Mouse (Mus musculus): Measurements from ENCODE around the gene Abraxas2. TPM values are rescaled to one million over a fixed set of nuclear protein-coding genes. Genes with fewer than 3 reads are reported as not detected.

Gene Abraxas2
- polyA plus RNA-seq, 1 experiment from 2014 or later, result 36.2 TPM

GRCm38 (mm10) chr7:132820692-132821091 lies 38.3 kb upstream of the Abraxas2 start:
- H3K27me3 ChIP-seq (ENCODE audit: low read depth, poor library complexity, severe bottlenecking), result no peaks in the 10 kb centered on the region
- H3K27ac ChIP-seq (replicated peaks), result no peak overlapping the region
- no peak overlapping the region for H3K4me3 ChIP-seq
- DNase-seq (ENCODE audit: low spot score), result no peak
- no peaks in the 10 kb centered on the region for H3K9me3 ChIP-seq (replicated peaks)
- H3K4me1 ChIP-seq, result peaks cover 22% of the 10 kb centered on the region
- H3K36me3 ChIP-seq, result peaks cover 26% of the 10 kb centered on the region
- 89% methylated on average over 3 of the region's 3 CpGs for WGBS

DNA sequence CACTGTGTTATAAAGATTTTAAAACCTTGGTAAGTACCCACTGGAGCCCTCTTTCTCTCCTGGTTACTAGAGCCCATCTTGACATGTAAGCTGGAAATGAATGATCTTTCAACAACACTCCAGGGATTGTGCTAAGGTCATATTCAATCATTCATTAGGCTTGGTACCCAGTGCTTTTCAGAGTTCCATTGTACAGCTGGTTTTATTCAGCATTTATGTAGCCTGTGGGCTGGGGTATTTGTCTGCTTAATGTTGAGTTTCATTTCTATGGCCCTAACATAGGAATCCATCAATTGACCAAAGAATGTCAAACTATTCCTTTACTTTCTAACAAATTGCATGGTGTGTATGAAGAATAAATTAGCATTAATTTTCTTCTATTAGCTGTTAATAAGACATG lies 35.2 kb upstream of the Abraxas2 start:
- no peaks in the 10 kb centered on the region for H3K9me3 ChIP-seq (replicated peaks)
- H3K4me1 ChIP-seq, result peaks cover 9% of the 10 kb centered on the region; the same call in 1 of the 2 replicates
- DNase-seq (ENCODE audit: low spot score), result no peak
- no peak overlapping the region for H3K4me3 ChIP-seq
- H3K27ac ChIP-seq (replicated peaks), result no peak overlapping the region
- peaks cover 49% of the 10 kb centered on the region for H3K36me3 ChIP-seq
- no peaks in the 10 kb centered on the region for H3K27me3 ChIP-seq (ENCODE audit: low read depth, poor library complexity, severe bottlenecking)

GRCm38 (mm10) chr7:132824346-132825022 lies 34.5 kb upstream of the Abraxas2 start:
- no peaks in the 10 kb centered on the region for H3K9me3 ChIP-seq (replicated peaks)
- peaks cover 52% of the 10 kb centered on the region for H3K36me3 ChIP-seq
- H3K27me3 ChIP-seq (ENCODE audit: low read depth, poor library complexity, severe bottlenecking), result no peaks in the 10 kb centered on the region
- peaks cover 9% of the 10 kb centered on the region; the same call in 1 of the 2 replicates for H3K4me1 ChIP-seq
- WGBS, result 30% methylated on average over 1 of the region's 1 CpGs
- H3K4me3 ChIP-seq, result no peak overlapping the region
- DNase-seq (ENCODE audit: low spot score), result no peak
- H3K27ac ChIP-seq (replicated peaks), result no peak overlapping the region

DNA sequence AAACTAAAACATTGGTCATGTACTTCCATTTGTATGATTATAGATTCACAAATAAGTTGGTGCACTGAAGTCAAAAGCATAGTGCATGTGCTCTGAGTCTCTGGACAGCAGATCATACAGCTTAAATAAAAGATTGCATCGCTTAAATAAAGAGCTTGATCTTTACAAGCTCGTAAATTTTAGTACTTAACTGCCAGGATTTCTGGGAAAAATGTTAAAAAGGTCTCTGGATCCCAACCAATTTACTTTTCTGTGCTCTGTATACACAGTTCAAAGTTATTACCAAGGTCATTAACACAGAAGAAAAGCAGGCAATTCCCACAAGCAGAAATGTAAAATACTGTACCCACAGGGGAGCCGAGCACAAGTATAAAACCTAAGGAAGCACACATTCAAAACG lies 28.1 kb upstream of the Abraxas2 start:
- WGBS, result 91% methylated on average over 4 of the region's 4 CpGs
- DNase-seq (ENCODE audit: low spot score), result no peak
- Histone ChIP-seq H3K4me1 (no peaks in the 10 kb centered on the region), H3K9me3 (replicated peaks) (no peaks in the 10 kb centered on the region), H3K36me3 (peaks cover 63% of the 10 kb centered on the region), H3K27me3 (ENCODE audit: low read depth, poor library complexity, severe bottlenecking) (no peaks in the 10 kb centered on the region), H3K27ac (replicated peaks) (no peak overlapping the region), H3K4me3 (no peak overlapping the region)

- H3K27me3 ChIP-seq (ENCODE audit: low read depth, poor library complexity, severe bottlenecking), result no peaks in the 10 kb centered on the region
- 79% methylated on average over 5 of the region's 5 CpGs for WGBS
- no peaks in the 10 kb centered on the region for H3K9me3 ChIP-seq (replicated peaks)
- no peak for DNase-seq (ENCODE audit: low spot score)
- H3K36me3 ChIP-seq, result peaks cover 53% of the 10 kb centered on the region
- no peaks in the 10 kb centered on the region for H3K4me1 ChIP-seq
- H3K27ac ChIP-seq (replicated peaks), result no peak overlapping the region
- H3K4me3 ChIP-seq, result no peak overlapping the region
Measured at GRCm38 (mm10) chr7:132841287-132841686, 17.7 kb upstream of the Abraxas2 start.

GRCm38 (mm10) chr7:132842455-132842854 lies 16.6 kb upstream of the Abraxas2 start:
- Histone ChIP-seq H3K9me3 (replicated peaks) (no peaks in the 10 kb centered on the region), H3K27ac (replicated peaks) (no peak overlapping the region), H3K4me3 (no peak overlapping the region), H3K36me3 (peaks cover 58% of the 10 kb centered on the region), H3K4me1 (no peaks in the 10 kb centered on the region), H3K27me3 (ENCODE audit: low read depth, poor library complexity, severe bottlenecking) (no peaks in the 10 kb centered on the region)
- WGBS, result 97% methylated on average over 1 of the region's 1 CpGs
- DNase-seq (ENCODE audit: low spot score), result no peak

GRCm38 (mm10) chr7:132843152-132843551 lies 15.9 kb upstream of the Abraxas2 start:
- no peaks in the 10 kb centered on the region for H3K27me3 ChIP-seq (ENCODE audit: low read depth, poor library complexity, severe bottlenecking)
- no peaks in the 10 kb centered on the region for H3K9me3 ChIP-seq (replicated peaks)
- H3K27ac ChIP-seq (replicated peaks), result no peak overlapping the region
- no peak overlapping the region for H3K4me3 ChIP-seq
- DNase-seq (ENCODE audit: low spot score), result no peak
- no peaks in the 10 kb centered on the region for H3K4me1 ChIP-seq
- 93% methylated on average over 3 of the region's 3 CpGs for WGBS
- peaks cover 65% of the 10 kb centered on the region for H3K36me3 ChIP-seq

- H3K9me3 ChIP-seq (replicated peaks), result no peaks in the 10 kb centered on the region
- peak within 1 kb of the TSS; percentile 75 for H3K4me3 ChIP-seq
- H3K36me3 ChIP-seq, result peaks cover 34% of the 10 kb centered on the region
- H3K27ac ChIP-seq (replicated peaks), result peak within 1 kb of the TSS; percentile 97
- no peaks in the 10 kb centered on the region for H3K27me3 ChIP-seq (ENCODE audit: low read depth, poor library complexity, severe bottlenecking)
- under 1% methylated on average over 37 of the region's 37 CpGs for WGBS
- peaks cover 18% of the 10 kb centered on the region for H3K4me1 ChIP-seq
- DNase-seq (ENCODE audit: low spot score), result peak; percentile 90
Measured at GRCm38 (mm10) chr7:132852173-132852844, 6.7 kb upstream of the Abraxas2 start, which contains the start of gene Eef1akmt2. Gene Eef1akmt2 (minus strand): TSS chr7:132852673.

GRCm38 (mm10) chr7:132853361-132853760 lies 5.7 kb upstream of the Abraxas2 start:
- no peaks in the 10 kb centered on the region for H3K9me3 ChIP-seq (replicated peaks)
- H3K4me1 ChIP-seq, result peaks cover 18% of the 10 kb centered on the region
- H3K4me3 ChIP-seq, result no peak overlapping the region
- no peak overlapping the region for H3K27ac ChIP-seq (replicated peaks)
- WGBS, result 92% methylated on average over 6 of the region's 6 CpGs
- H3K27me3 ChIP-seq (ENCODE audit: low read depth, poor library complexity, severe bottlenecking), result no peaks in the 10 kb centered on the region
- DNase-seq (ENCODE audit: low spot score), result no peak
- H3K36me3 ChIP-seq, result peaks cover 23% of the 10 kb centered on the region

DNA sequence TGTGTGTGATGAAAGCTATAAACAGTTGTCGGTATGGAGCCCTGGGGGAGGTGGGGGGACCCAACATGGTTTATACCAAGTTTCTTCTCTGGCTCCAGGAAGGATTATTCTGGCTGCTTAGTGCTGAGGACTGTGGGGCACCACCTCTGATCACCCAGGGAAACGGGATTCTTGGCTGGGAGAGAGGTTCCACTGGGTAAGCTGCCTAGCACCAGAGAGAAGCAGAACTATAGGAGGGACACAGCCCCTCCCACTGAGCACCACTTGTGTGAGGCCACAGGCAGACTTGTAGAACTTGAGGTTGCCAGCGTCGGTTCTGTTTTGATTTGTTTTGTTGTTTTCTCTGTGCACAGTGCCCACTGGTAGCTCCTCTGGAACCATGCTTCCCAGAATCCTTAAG lies 5.1 kb upstream of the Abraxas2 start:
- H3K27ac ChIP-seq (replicated peaks), result no peak overlapping the region
- H3K9me3 ChIP-seq (replicated peaks), result no peaks in the 10 kb centered on the region
- 74% methylated on average over 4 of the region's 4 CpGs for WGBS
- no peaks in the 10 kb centered on the region for H3K27me3 ChIP-seq (ENCODE audit: low read depth, poor library complexity, severe bottlenecking)
- H3K4me3 ChIP-seq, result no peak overlapping the region
- peaks cover 17% of the 10 kb centered on the region for H3K36me3 ChIP-seq
- H3K4me1 ChIP-seq, result peaks cover 18% of the 10 kb centered on the region
- no peak for DNase-seq (ENCODE audit: low spot score)

GRCm38 (mm10) chr7:132856083-132856482 lies 2.9 kb upstream of the Abraxas2 start:
- Histone ChIP-seq H3K4me1 (peaks cover 27% of the 10 kb centered on the region), H3K9me3 (replicated peaks) (no peaks in the 10 kb centered on the region), H3K4me3 (no peak overlapping the region), H3K27me3 (ENCODE audit: low read depth, poor library complexity, severe bottlenecking) (no peaks in the 10 kb centered on the region), H3K36me3 (no peaks in the 10 kb centered on the region), H3K27ac (replicated peaks) (no peak overlapping the region)
- WGBS, result 79% methylated on average over 1 of the region's 1 CpGs
- no peak for DNase-seq (ENCODE audit: low spot score)

GRCm38 (mm10) chr7:132858043-132858608 lies 899 bp upstream of the Abraxas2 start:
- 75% methylated on average over 5 of the region's 5 CpGs for WGBS
- Histone ChIP-seq H3K4me3 (no peak overlapping the region), H3K9me3 (replicated peaks) (no peaks in the 10 kb centered on the region), H3K4me1 (peaks cover 11% of the 10 kb centered on the region), H3K36me3 (no peaks in the 10 kb centered on the region; the same call in 1 of the 2 replicates), H3K27me3 (ENCODE audit: low read depth, poor library complexity, severe bottlenecking) (no peaks in the 10 kb centered on the region), H3K27ac (replicated peaks) (no peak overlapping the region)
- no peak for DNase-seq (ENCODE audit: low spot score)

- no peaks in the 10 kb centered on the region for H3K9me3 ChIP-seq (replicated peaks)
- H3K27me3 ChIP-seq (ENCODE audit: low read depth, poor library complexity, severe bottlenecking), result no peaks in the 10 kb centered on the region
- 95% methylated on average over 9 of the region's 9 CpGs for WGBS
- H3K27ac ChIP-seq (replicated peaks), result no peak overlapping the region
- no peak overlapping the region for H3K4me3 ChIP-seq
- peaks cover 65% of the 10 kb centered on the region for H3K36me3 ChIP-seq
- no peak for DNase-seq (ENCODE audit: low spot score)
- H3K4me1 ChIP-seq, result no peaks in the 10 kb centered on the region
Measured at GRCm38 (mm10) chr7:132866316-132866715, 7.3 kb downstream of the Abraxas2 start.
